Mouse (Mus musculus) midbrain, embryonic 16.5 days (tissue): ENCODE results near the gene Serpina3g. TPM values are rescaled to one million over a fixed set of nuclear protein-coding genes. Genes with fewer than 3 reads are reported as not detected.

Source experiments
- ATAC-seq: fragments of 200-750 bp; cut with Nextera tagmentation; 2 replicates; pipeline ENCODE4 v1.8.0; 2017; ENCODE audit warnings: moderate TSS enrichment
- H3K27ac ChIP-seq: fragments of 300-500 bp; sonication (generic); 2 replicates; pipeline ENCODE4 v1.5.1; 2014; ENCODE audit warnings: mild to moderate bottlenecking, low read length, mixed read lengths
- H3K27me3 ChIP-seq: fragments of 300-500 bp; sonication (generic); 2 replicates; pipeline ENCODE4 v1.6.1; 2014; ENCODE audit warnings: low read depth, low read length, mixed read lengths; ENCODE audit not compliant: control insufficient read depth, insufficient read depth
- H3K36me3 ChIP-seq: fragments of 300-500 bp; sonication (generic); 2 replicates; pipeline ENCODE4 v1.6.1; 2014; ENCODE audit warnings: mild to moderate bottlenecking, low read length, moderate library complexity, mixed read lengths; ENCODE audit not compliant: control insufficient read depth, insufficient read depth
- H3K4me1 ChIP-seq: fragments of 300-500 bp; sonication (generic); 2 replicates; pipeline ENCODE4 v1.6.1; 2014; ENCODE audit warnings: mild to moderate bottlenecking, low read length, mixed read lengths; ENCODE audit not compliant: control insufficient read depth, insufficient read depth
- H3K4me2 ChIP-seq: fragments of 300-500 bp; sonication (generic); 2 replicates; pipeline ENCODE4 v1.6.1; 2014; ENCODE audit warnings: mild to moderate bottlenecking, low read length, mixed read lengths
- H3K4me3 ChIP-seq: fragments of 300-500 bp; sonication (generic); 2 replicates; pipeline ENCODE4 v1.5.1; 2014; ENCODE audit warnings: low read depth, mild to moderate bottlenecking, low read length, moderate library complexity, mixed read lengths
- H3K9ac ChIP-seq: fragments of 300-500 bp; sonication (generic); 2 replicates; pipeline ENCODE4 v1.6.1; 2014; ENCODE audit warnings: low read depth, low read length, mixed read lengths
- H3K9me3 ChIP-seq: fragments of 300-500 bp; sonication (generic); replicated peaks from 2 replicates; pipeline ENCODE4 v1.6.1; 2014; ENCODE audit warnings: mild to moderate bottlenecking, low read length, mixed read lengths; ENCODE audit not compliant: control insufficient read depth, poor library complexity, severe bottlenecking
- WGBS: fragments of 180-500 bp; shearing (Covaris S2); extraction: QIAGEN DNeasy Blood & Tissue Kit; methylation state at CpG from one replicate; pipeline ENCODE4 v1.1.7; 2014; 5-methylcytosine and 5-hydroxymethylcytosine counted together
- polyA plus RNA-seq: library from polyadenylated mRNA; unstranded; fragments of >200 nt; fragmentation: Nextera tagmentation; extraction: Ambion mirVana; gene quantifications from 2 replicates; pipeline ENCODE4 v1.2.1, GENCODE M21; 2015

Gene Serpina3g
- polyA plus RNA-seq, 1 experiment from 2014 or later: 0.87 TPM

GRCm38 (mm10) chr12:104261041-104261440 is 25.0 kb downstream of the Serpina3g start:
- Histone ChIP-seq H3K4me3 (no peak overlapping the region), H3K4me1 (no peaks in the 10 kb centered on the region), H3K27ac (no peak overlapping the region), H3K36me3 (no peaks in the 10 kb centered on the region), H3K9me3 (no peaks in the 10 kb centered on the region), H3K4me2 (no peak overlapping the region), H3K9ac (no peak overlapping the region), H3K27me3 (no peaks in the 10 kb centered on the region)
- no peak for ATAC-seq
- 54% methylated on average over 3 of the region's 3 CpGs for whole genome bisulfite sequencing

GRCm38 (mm10) chr12:104262863-104263262 is 26.8 kb downstream of the Serpina3g start, which contains the start of gene Serpina3i:
Gene Serpina3i (plus strand): TSS chr12:104263122.
- H3K9ac ChIP-seq: no peak within 1 kb of the TSS
- no peaks in the 10 kb centered on the region for H3K9me3 ChIP-seq
- H3K4me1 ChIP-seq: no peaks in the 10 kb centered on the region
- no peak within 1 kb of the TSS for H3K27ac ChIP-seq
- no peak within 1 kb of the TSS for H3K4me2 ChIP-seq
- ATAC-seq: no peak
- H3K36me3 ChIP-seq: no peaks in the 10 kb centered on the region
- H3K27me3 ChIP-seq: no peaks in the 10 kb centered on the region
- no peak within 1 kb of the TSS for H3K4me3 ChIP-seq

DNA sequence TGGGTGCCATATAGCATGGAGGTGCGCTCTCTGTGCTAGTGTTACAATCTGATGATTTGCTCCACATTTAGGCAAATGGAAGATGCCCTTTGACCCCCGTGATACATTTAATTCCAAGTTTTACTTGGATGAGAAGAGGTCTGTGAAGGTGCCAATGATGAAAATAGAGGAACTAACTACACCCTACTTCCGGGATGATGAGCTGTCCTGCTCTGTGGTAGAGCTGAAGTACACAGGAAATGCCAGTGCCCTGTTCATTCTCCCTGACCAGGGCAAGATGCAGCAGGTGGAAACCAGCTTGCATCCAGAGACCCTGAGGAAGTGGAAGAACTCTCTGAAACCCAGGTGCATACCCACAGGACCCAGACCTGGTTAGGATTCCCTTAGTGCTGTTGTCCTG is 30.3 kb downstream of the Serpina3g start:
- H3K4me2 ChIP-seq: no peak overlapping the region
- no peaks in the 10 kb centered on the region for H3K27me3 ChIP-seq
- 86% methylated on average over 3 of the region's 3 CpGs for WGBS
- H3K36me3 ChIP-seq: no peaks in the 10 kb centered on the region
- H3K9ac ChIP-seq: no peak overlapping the region
- no peak overlapping the region for H3K4me3 ChIP-seq
- no peak overlapping the region for H3K27ac ChIP-seq
- H3K4me1 ChIP-seq: no peaks in the 10 kb centered on the region
- H3K9me3 ChIP-seq: no peaks in the 10 kb centered on the region
- ATAC-seq: no peak

GRCm38 (mm10) chr12:104278216-104279055 is 42.4 kb downstream of the Serpina3g start:
- Histone ChIP-seq H3K4me1 (no peaks in the 10 kb centered on the region), H3K27ac (no peak overlapping the region), H3K4me2 (no peak overlapping the region), H3K4me3 (no peak overlapping the region), H3K27me3 (no peaks in the 10 kb centered on the region), H3K36me3 (no peaks in the 10 kb centered on the region), H3K9ac (no peak overlapping the region), H3K9me3 (no peaks in the 10 kb centered on the region)
- WGBS: 69% methylated on average over 18 of the region's 18 CpGs
- no peak for ATAC-seq

DNA sequence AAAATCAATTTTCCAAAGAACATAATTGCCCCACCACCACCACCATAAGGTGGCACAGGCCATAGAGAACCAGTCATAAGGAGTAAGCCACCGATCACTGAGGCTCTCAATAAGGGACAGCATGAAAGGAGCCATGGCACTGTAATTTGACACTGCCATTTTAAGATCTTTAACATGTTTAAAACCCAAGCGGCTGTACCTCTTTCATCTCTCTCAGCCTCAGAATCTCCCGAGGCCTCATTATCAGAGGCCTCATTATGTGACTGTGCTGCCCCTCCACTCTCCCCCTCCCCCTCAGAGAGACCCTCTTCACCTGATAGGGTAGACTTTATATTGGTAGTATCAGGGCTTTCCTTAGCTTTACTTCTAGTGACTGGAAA is 43.0 kb downstream of the Serpina3g start:
- Histone ChIP-seq H3K4me2 (no peak overlapping the region), H3K9me3 (no peaks in the 10 kb centered on the region), H3K27me3 (no peaks in the 10 kb centered on the region), H3K9ac (no peak overlapping the region), H3K4me1 (no peaks in the 10 kb centered on the region), H3K27ac (no peak overlapping the region), H3K36me3 (no peaks in the 10 kb centered on the region), H3K4me3 (no peak overlapping the region)
- WGBS: 8% methylated on average over 3 of the region's 3 CpGs
- no peak for ATAC-seq

- ATAC-seq: no peak
- Histone ChIP-seq H3K4me1 (no peaks in the 10 kb centered on the region), H3K4me3 (no peak overlapping the region), H3K27ac (no peak overlapping the region), H3K4me2 (no peak overlapping the region), H3K27me3 (no peaks in the 10 kb centered on the region), H3K9me3 (no peaks in the 10 kb centered on the region), H3K9ac (no peak overlapping the region), H3K36me3 (no peaks in the 10 kb centered on the region)
- 92% methylated on average over 11 of the region's 11 CpGs for WGBS
Measured at GRCm38 (mm10) chr12:104283380-104283779, 47.3 kb downstream of the Serpina3g start.

DNA sequence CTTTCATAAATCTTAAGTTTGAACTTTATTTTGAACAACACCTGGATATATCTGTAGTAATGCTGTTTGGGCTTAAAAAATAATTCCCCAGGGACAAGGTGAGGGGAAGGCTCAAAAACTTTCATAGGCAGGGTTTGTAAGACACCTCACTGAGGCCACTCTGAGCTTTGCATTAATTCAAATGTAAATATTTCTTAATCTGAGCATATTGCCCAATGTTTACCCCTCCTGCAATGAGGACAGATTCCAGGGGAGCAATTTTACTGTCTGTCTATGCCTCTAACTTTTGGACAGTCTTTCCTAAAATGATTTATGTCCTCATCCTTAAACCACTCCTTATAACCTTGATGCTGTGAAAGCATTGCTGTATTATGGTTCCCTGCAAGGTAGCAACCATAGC is 52.3 kb downstream of the Serpina3g start:
- Histone ChIP-seq H3K4me2 (no peak overlapping the region), H3K4me1 (no peaks in the 10 kb centered on the region), H3K36me3 (no peaks in the 10 kb centered on the region), H3K27me3 (no peaks in the 10 kb centered on the region), H3K27ac (no peak overlapping the region), H3K9me3 (no peaks in the 10 kb centered on the region), H3K9ac (no peak overlapping the region), H3K4me3 (no peak overlapping the region)
- no peak for ATAC-seq

- Histone ChIP-seq H3K9ac (no peak overlapping the region), H3K27ac (no peak overlapping the region), H3K4me1 (no peaks in the 10 kb centered on the region), H3K4me3 (no peak overlapping the region), H3K9me3 (no peaks in the 10 kb centered on the region), H3K4me2 (no peak overlapping the region), H3K36me3 (no peaks in the 10 kb centered on the region), H3K27me3 (no peaks in the 10 kb centered on the region)
- ATAC-seq: no peak
- WGBS: 56% methylated on average over 4 of the region's 4 CpGs
Measured at GRCm38 (mm10) chr12:104289872-104290271, 53.8 kb downstream of the Serpina3g start.
